Mouse (Mus musculus) heart, postnatal 0 days (tissue): ENCODE data around the gene Prkaca.

Source experiments
- CTCF ChIP-seq: IDR thresholded peaks from 2 replicates; pipeline ENCODE4 v1.5.1; 2016; ENCODE audit warnings: antibody characterized with exemption, control low read depth, low read depth
- EP300 ChIP-seq: IDR thresholded peaks from 2 replicates; pipeline ENCODE4 v1.6.1; 2016; ENCODE audit warnings: antibody characterized with exemption, low read depth

GRCm38 (mm10) chr8:83926266-83926665 lies 46.5 kb upstream of the Prkaca start:
- TF ChIP-seq CTCF (no peak), EP300 (no peak)
